Mouse (Mus musculus) kidney, embryonic 14.5 days (tissue): ENCODE measurements at regions not wholly inside any gene's neighbourhood (a gene's known extent, or its start where the extent isn't known, plus 50 kb on each side); places are given as distances from the start of the nearest gene placed in this dataset.

ENCODE experiments used
- ATAC-seq: fragments of 200-750 bp; cut with Nextera tagmentation; 2 replicates; pipeline ENCODE4 v1.8.0; 2017; ENCODE audit warnings: moderate number of reproducible peaks, mild to moderate bottlenecking, moderate TSS enrichment, moderate library complexity; ENCODE audit not compliant: low FRiP score, low TSS enrichment
- H3K27ac ChIP-seq: fragments of 300-500 bp; sonication (generic); 2 replicates; pipeline ENCODE4 v1.5.1; 2014; ENCODE audit warnings: low read depth, mild to moderate bottlenecking, low read length, moderate library complexity, mixed read lengths
- H3K27me3 ChIP-seq: fragments of 300-500 bp; sonication (generic); 2 replicates; pipeline ENCODE4 v1.6.1; 2014; ENCODE audit warnings: mild to moderate bottlenecking, low read length; ENCODE audit not compliant: control insufficient read depth, insufficient read depth
- H3K36me3 ChIP-seq: fragments of 300-500 bp; sonication (generic); 2 replicates; pipeline ENCODE4 v1.6.1; 2014; ENCODE audit warnings: low read length, mixed read lengths; ENCODE audit not compliant: control insufficient read depth, insufficient read depth
- H3K4me1 ChIP-seq: fragments of 300-500 bp; sonication (generic); 2 replicates; pipeline ENCODE4 v1.6.1; 2014; ENCODE audit warnings: low read length, mixed read lengths; ENCODE audit not compliant: control insufficient read depth, insufficient read depth
- H3K4me2 ChIP-seq: fragments of 300-500 bp; sonication (generic); replicated peaks from 2 replicates; pipeline ENCODE4 v1.6.1; 2014; ENCODE audit warnings: low read depth, mild to moderate bottlenecking, low read length
- H3K4me3 ChIP-seq: fragments of 300-500 bp; sonication (generic); 2 replicates; pipeline ENCODE4 v1.5.1; 2014; ENCODE audit warnings: mild to moderate bottlenecking, low read length
- H3K9ac ChIP-seq: fragments of 300-500 bp; sonication (generic); 2 replicates; pipeline ENCODE4 v1.6.1; 2014; ENCODE audit warnings: low read depth, mild to moderate bottlenecking, low read length, moderate library complexity
- H3K9me3 ChIP-seq: fragments of 300-500 bp; sonication (generic); 2 replicates; pipeline ENCODE4 v1.6.1; 2016; ENCODE audit warnings: low read length; ENCODE audit not compliant: control insufficient read depth
- WGBS: fragments of 180-500 bp; shearing (Covaris S2); extraction: QIAGEN DNeasy Blood & Tissue Kit; methylation state at CpG from one replicate; pipeline ENCODE4 v1.1.7; 2014; 5-methylcytosine and 5-hydroxymethylcytosine counted together

DNA sequence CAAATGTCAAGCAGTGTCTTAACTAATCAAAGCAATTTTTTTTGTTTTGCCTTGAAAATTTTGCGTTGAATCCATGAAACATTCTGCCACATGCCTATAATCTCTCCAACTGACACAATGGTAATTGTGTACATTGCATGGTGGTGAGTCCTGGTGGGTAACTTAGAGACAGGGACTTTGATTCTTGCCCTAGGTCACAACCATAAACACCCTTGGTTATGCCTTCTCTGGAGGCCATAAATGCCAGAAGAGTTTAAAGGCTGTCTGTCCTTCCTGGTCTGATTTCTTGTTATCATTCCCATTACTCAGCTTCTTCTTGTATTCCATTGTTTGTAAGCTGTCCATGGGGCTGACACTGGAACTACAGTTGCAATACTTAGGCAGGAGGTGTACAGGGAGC is 179.6 kb upstream of the Cxadr start:
- H3K4me1 ChIP-seq = no peaks in the 10 kb centered on the region
- no peaks in the 10 kb centered on the region for H3K36me3 ChIP-seq
- no peak overlapping the region for H3K9ac ChIP-seq
- H3K4me2 ChIP-seq = no peak overlapping the region
- WGBS = 75% methylated on average over 1 of the region's 1 CpGs
- H3K4me3 ChIP-seq = no peak overlapping the region
- H3K27me3 ChIP-seq = no peaks in the 10 kb centered on the region
- H3K9me3 ChIP-seq = no peaks in the 10 kb centered on the region
- no peak overlapping the region for H3K27ac ChIP-seq
- ATAC-seq = no peak

- no peak overlapping the region for H3K9ac ChIP-seq
- no peaks in the 10 kb centered on the region for H3K36me3 ChIP-seq
- H3K4me1 ChIP-seq = no peaks in the 10 kb centered on the region
- 76% methylated on average over 2 of the region's 2 CpGs for WGBS
- no peak overlapping the region for H3K4me2 ChIP-seq
- H3K27ac ChIP-seq = no peak overlapping the region
- H3K27me3 ChIP-seq = no peaks in the 10 kb centered on the region
- H3K9me3 ChIP-seq = no peaks in the 10 kb centered on the region
- no peak overlapping the region for H3K4me3 ChIP-seq
- no peak for ATAC-seq
Measured at GRCm38 (mm10) chr16:78120346-78120899, 180.9 kb upstream of the Cxadr start.

- no peaks in the 10 kb centered on the region for H3K27me3 ChIP-seq
- ATAC-seq = no peak
- H3K27ac ChIP-seq = no peak overlapping the region
- H3K4me3 ChIP-seq = no peak overlapping the region
- H3K9ac ChIP-seq = no peak overlapping the region
- no peaks in the 10 kb centered on the region for H3K36me3 ChIP-seq
- no peaks in the 10 kb centered on the region for H3K9me3 ChIP-seq
- no peak overlapping the region for H3K4me2 ChIP-seq
- no peaks in the 10 kb centered on the region for H3K4me1 ChIP-seq
Measured at GRCm38 (mm10) chr16:78104246-78104645, 197.0 kb upstream of the Cxadr start.

DNA sequence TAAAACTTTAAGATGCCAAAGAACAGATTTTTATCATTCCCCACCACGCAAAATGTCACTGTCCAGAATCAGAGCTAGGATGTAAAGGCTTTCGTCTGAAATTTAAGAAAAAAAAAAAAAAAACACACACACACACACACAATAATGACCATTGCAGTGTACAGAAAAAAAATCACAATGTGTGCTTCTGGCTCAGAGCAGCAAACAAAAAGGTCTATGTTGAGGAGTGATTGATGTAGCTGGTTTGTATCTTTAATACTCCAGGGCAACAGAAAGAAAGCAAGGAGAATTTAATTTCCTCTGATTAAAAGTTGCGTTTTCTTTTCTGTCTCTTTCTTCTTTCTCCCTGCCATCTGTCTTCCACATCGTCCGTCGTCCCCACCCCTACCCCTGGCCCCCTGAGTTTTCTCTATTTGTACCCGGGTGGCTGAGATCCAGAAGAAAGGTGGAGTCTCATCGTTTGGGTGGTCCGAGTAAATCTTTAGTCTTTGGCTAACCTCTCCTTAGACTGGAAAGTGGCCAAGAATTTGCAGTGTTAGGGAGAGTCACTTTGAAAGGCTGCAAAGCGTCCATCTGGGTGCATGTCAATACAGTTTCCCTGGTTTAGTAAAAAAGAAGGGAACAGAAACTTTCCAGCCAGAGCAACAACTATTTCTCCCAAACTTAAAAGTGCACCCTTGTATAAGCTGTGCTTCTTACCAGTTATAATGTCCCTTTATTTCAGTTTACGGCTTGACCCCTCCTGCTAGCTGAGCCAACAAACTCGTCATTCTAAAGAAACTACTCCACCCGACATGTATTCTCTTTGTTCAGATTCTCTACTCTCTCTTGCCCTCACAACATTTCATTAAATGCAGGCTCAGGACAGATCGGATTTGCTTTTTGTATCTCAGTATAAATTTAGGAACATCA is 199.6 kb upstream of the Cxadr start:
- H3K27me3 ChIP-seq = no peaks in the 10 kb centered on the region
- peak; percentile 78 for ATAC-seq
- peak overlapping the region; percentile 55; the same call in 1 of the 2 replicates for H3K27ac ChIP-seq
- WGBS = 41% methylated on average over 14 of the region's 14 CpGs
- no peaks in the 10 kb centered on the region for H3K9me3 ChIP-seq
- H3K36me3 ChIP-seq = no peaks in the 10 kb centered on the region
- H3K4me3 ChIP-seq = no peak overlapping the region
- peak overlapping the region; percentile 21; the same call in 1 of the 2 replicates for H3K4me2 ChIP-seq
- H3K9ac ChIP-seq = no peak overlapping the region
- no peaks in the 10 kb centered on the region for H3K4me1 ChIP-seq

DNA sequence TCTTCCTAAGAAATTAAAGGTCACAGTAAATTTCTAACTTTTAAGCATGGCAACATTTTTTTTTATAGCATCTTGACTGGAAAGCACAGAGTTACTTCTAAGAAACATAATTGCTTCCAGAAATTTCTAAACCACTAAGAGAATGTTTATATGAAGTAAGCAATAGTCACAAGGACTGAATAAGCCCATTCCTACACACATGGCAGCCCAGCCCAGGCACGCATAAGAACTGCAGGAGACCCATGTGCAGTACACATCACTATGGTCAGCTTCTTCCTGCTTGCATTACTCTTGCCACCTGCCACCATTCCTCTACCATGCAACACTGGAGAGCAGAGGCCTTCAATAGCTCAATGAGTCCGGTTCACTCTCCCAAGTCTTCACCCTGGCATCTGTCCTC is 201.4 kb upstream of the Cxadr start:
- no peak overlapping the region for H3K27ac ChIP-seq
- H3K4me2 ChIP-seq = no peak overlapping the region
- no peak overlapping the region for H3K9ac ChIP-seq
- H3K9me3 ChIP-seq = no peaks in the 10 kb centered on the region
- 92% methylated on average over 2 of the region's 2 CpGs for WGBS
- no peak for ATAC-seq
- H3K27me3 ChIP-seq = no peaks in the 10 kb centered on the region
- H3K4me1 ChIP-seq = no peaks in the 10 kb centered on the region
- H3K4me3 ChIP-seq = no peak overlapping the region
- no peaks in the 10 kb centered on the region for H3K36me3 ChIP-seq

- Histone ChIP-seq H3K36me3 (no peaks in the 10 kb centered on the region), H3K4me3 (no peak overlapping the region), H3K4me2 (no peak overlapping the region), H3K4me1 (no peaks in the 10 kb centered on the region), H3K9me3 (no peaks in the 10 kb centered on the region), H3K27me3 (no peaks in the 10 kb centered on the region), H3K9ac (no peak overlapping the region), H3K27ac (no peak overlapping the region)
- WGBS = 86% methylated on average over 6 of the region's 6 CpGs
- no peak for ATAC-seq
Measured at GRCm38 (mm10) chr16:78099114-78099513, 202.2 kb upstream of the Cxadr start.

- no peaks in the 10 kb centered on the region for H3K27me3 ChIP-seq
- no peak overlapping the region for H3K27ac ChIP-seq
- H3K9ac ChIP-seq = no peak overlapping the region
- WGBS = 87% methylated on average over 6 of the region's 6 CpGs
- H3K4me2 ChIP-seq = no peak overlapping the region
- no peaks in the 10 kb centered on the region for H3K36me3 ChIP-seq
- no peaks in the 10 kb centered on the region for H3K9me3 ChIP-seq
- no peaks in the 10 kb centered on the region for H3K4me1 ChIP-seq
- ATAC-seq = no peak
- no peak overlapping the region for H3K4me3 ChIP-seq
Measured at GRCm38 (mm10) chr16:78098555-78098954, 202.7 kb upstream of the Cxadr start.

- H3K36me3 ChIP-seq = no peaks in the 10 kb centered on the region
- H3K27ac ChIP-seq = no peak overlapping the region
- H3K9ac ChIP-seq = no peak overlapping the region
- no peaks in the 10 kb centered on the region for H3K27me3 ChIP-seq
- no peak overlapping the region for H3K4me2 ChIP-seq
- no peak for ATAC-seq
- no peaks in the 10 kb centered on the region for H3K4me1 ChIP-seq
- H3K9me3 ChIP-seq = no peaks in the 10 kb centered on the region
- no peak overlapping the region for H3K4me3 ChIP-seq
- WGBS = 44% methylated on average over 1 of the region's 1 CpGs
Measured at GRCm38 (mm10) chr16:78096571-78096970, 204.7 kb upstream of the Cxadr start.

- Histone ChIP-seq H3K4me2 (no peak overlapping the region), H3K36me3 (no peaks in the 10 kb centered on the region), H3K27ac (no peak overlapping the region), H3K4me1 (no peaks in the 10 kb centered on the region), H3K9me3 (no peaks in the 10 kb centered on the region), H3K9ac (no peak overlapping the region), H3K4me3 (no peak overlapping the region), H3K27me3 (no peaks in the 10 kb centered on the region)
- WGBS = 87% methylated on average over 3 of the region's 3 CpGs
- no peak for ATAC-seq
Measured at GRCm38 (mm10) chr16:78090155-78090554, 211.1 kb upstream of the Cxadr start.
